Mouse (Mus musculus) erythroblast, embryonic 14.5 days (primary cell): ENCODE data around the gene Zfp462.

ENCODE experiments used
- GATA1 ChIP-seq: IDR thresholded peaks from 2 replicates; pipeline ENCODE4 v1.6.1; 2012; ENCODE audit warnings: low read length, inconsistent platforms, mixed read lengths
- TAL1 ChIP-seq: IDR thresholded peaks from 3 replicates; pipeline ENCODE4 v1.6.1; 2012; ENCODE audit warnings: low read length, inconsistent platforms, mixed read lengths

DNA sequence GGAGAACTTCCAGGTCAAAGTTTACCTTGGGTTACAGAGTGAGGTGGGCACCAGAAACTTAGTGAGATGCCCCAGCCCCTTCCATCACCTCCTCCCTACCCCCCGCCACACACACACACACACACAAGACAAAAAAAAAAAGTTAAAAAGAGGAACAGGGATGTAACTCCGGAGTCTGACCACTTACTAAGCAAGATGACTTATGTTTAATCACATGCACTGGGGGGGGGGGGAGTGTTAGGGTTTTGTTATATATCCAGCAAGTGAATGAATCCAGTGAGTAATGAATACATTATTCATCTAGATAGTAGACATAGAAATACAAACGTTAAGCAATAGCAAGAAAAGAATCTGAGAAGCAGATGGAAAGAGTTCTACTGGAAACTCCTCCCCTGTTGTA lies 157.5 kb downstream of the Zfp462 start:
- TF ChIP-seq GATA1 (no peak), TAL1 (no peak)
